Mouse (Mus musculus): ENCODE data around the gene Sec61a2.

The Sec61a2 gene

GRCm38 (mm10) chr2:5888865-5889264 lies 6.4 kb downstream of the Sec61a2 start:
- DNase-seq (ENCODE audit: low spot score) = no peak

- no peak for DNase-seq (ENCODE audit: low spot score)
Measured at GRCm38 (mm10) chr2:5877446-5877845, 17.8 kb downstream of the Sec61a2 start.

- DNase-seq (ENCODE audit: low spot score) = no peak
Measured at GRCm38 (mm10) chr2:5869746-5870145, 25.5 kb downstream of the Sec61a2 start.

GRCm38 (mm10) chr2:5867681-5868080 lies 27.6 kb downstream of the Sec61a2 start:
- DNase-seq (ENCODE audit: low spot score) = no peak

- no peak for DNase-seq (ENCODE audit: low spot score)
Measured at GRCm38 (mm10) chr2:5862834-5863233, 32.4 kb downstream of the Sec61a2 start, which contains the start of gene Gm13199. Gene Gm13199, minus strand, starts transcription at chr2:5862934.

GRCm38 (mm10) chr2:5851866-5852265 lies 43.4 kb downstream of the Sec61a2 start:
- no peak for DNase-seq (ENCODE audit: low spot score)

GRCm38 (mm10) chr2:5851116-5851515 lies 44.1 kb downstream of the Sec61a2 start:
- DNase-seq (ENCODE audit: low spot score) = no peak

GRCm38 (mm10) chr2:5845826-5846225 lies 49.4 kb downstream of the Sec61a2 start:
- peak; percentile 7 for DNase-seq (ENCODE audit: low spot score)

- peak; percentile 89 for DNase-seq (ENCODE audit: low spot score)
Measured at GRCm38 (mm10) chr2:5844873-5845631, 50.2 kb downstream of the Sec61a2 start, which contains the start of the genes Nudt5 and Cdc123. Gene Nudt5, plus strand, starts transcription at chr2:5845019. Gene Cdc123, minus strand, starts transcription at chr2:5845164.

- DNase-seq (ENCODE audit: low spot score) = no peak
Measured at GRCm38 (mm10) chr2:5844181-5844872, 50.9 kb downstream of the Sec61a2 start.

GRCm38 (mm10) chr2:5840815-5841214 lies 54.4 kb downstream of the Sec61a2 start:
- DNase-seq (ENCODE audit: low spot score) = no peak

GRCm38 (mm10) chr2:5825265-5825913 lies 69.8 kb downstream of the Sec61a2 start:
- no peak for DNase-seq (ENCODE audit: low spot score)

GRCm38 (mm10) chr2:5824685-5825084 lies 70.5 kb downstream of the Sec61a2 start:
- no peak for DNase-seq (ENCODE audit: low spot score)

- no peak for DNase-seq (ENCODE audit: low spot score)
Measured at GRCm38 (mm10) chr2:5824213-5824612, 71.0 kb downstream of the Sec61a2 start.

- DNase-seq (ENCODE audit: low spot score) = no peak
Measured at GRCm38 (mm10) chr2:5822449-5822848, 72.8 kb downstream of the Sec61a2 start.

GRCm38 (mm10) chr2:5821264-5821663 lies 74.0 kb downstream of the Sec61a2 start:
- no peak for DNase-seq (ENCODE audit: low spot score)

Measured in c-Kit-positive CD71-positive TER-119-positive erythroid progenitor cells, embryonic 14.5 days (primary cell).